Mouse (Mus musculus) heart, adult 18-20 months (tissue): Measurements from ENCODE around the gene Tmprss6. TPM values are rescaled to one million over a fixed set of nuclear protein-coding genes. Genes with fewer than 3 reads are reported as not detected.
A peak's percentile ranks its signal among the peaks of the same experiment; 100 is the strongest.

Experiments
- DNase-seq, 2 experiments: peaks; one replicate each; pipeline ENCODE4 v3.0.0; 2021 to 2022; ENCODE audit warnings: mixed read lengths in 1 of 2
- total RNA-seq, 2 experiments: library from RNA; stranded (reverse); gene quantifications; 2 replicates each; pipeline ENCODE4 v1.2.3; 2021

Gene Tmprss6
- total RNA-seq, 2 experiments from 2014 or later = not detected

DNA sequence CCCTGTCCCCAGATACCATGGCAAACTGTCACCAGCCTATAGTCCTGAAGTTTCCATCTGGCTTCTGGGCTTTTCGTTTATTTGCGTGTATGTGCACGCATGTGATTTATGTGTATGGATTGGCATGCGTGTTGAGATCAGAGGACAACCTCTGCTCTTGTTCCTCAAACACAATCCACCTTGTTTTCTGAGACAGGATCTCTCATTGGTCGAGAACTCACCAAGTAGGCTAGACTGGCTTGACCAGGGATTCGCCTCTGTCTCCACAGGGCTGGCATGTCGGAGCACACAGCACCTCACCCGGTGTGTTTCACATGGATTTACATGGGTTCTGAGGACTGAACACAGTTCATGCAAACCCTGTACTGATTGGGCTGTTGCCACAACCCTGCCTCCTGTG lies 54.3 kb downstream of the Tmprss6 start:
- DNase-seq = no peak

DNA sequence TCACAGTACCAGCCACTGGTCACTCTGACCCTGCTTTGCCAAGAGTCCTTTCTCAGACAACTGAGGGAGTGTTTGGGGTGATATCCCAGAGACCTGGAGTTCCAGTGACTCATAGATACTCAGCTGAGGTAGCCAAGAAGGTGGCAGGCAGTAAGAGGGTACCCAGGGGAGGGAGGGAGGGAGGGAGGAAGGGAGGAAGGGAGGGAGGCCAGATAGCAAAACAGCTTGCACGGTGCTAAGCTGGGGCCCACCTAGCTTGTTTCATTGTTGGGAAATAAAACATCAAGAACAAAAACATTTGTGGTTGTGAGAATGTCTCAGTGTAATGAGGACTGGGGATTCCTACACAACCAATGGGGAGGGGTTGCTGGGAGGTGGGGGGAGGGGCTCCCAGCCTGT lies 54.7 kb downstream of the Tmprss6 start:
- no peak for DNase-seq

DNA sequence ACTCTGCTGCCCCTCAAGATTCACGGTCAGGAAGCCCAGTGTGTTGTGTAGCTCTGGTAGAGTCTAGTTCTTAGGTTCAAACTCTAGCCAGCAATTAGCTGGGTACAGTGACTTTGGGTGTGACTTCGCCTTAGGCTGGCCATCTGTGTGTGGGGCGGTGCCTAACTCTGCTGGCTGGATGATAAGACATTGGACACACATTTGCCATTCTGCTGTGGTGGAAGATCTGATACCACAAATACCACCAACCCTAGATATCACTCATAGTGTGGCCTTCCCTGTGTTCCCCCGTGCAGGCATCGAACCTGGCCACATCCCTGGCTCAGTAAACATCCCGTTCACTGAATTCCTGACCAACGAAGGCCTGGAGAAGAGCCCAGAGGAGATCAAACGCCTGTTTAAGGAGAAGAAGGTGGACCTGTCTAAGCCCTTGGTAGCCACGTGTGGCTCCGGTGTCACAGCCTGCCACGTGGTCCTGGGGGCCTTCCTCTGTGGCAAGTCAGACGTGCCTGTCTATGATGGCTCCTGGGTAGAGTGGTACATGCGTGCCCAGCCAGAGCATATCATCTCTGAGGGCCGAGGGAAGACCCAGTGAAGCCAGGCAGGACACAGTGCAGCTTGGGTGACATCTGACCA lies 55.2 kb downstream of the Tmprss6 start:
- DNase-seq = no peak

DNA sequence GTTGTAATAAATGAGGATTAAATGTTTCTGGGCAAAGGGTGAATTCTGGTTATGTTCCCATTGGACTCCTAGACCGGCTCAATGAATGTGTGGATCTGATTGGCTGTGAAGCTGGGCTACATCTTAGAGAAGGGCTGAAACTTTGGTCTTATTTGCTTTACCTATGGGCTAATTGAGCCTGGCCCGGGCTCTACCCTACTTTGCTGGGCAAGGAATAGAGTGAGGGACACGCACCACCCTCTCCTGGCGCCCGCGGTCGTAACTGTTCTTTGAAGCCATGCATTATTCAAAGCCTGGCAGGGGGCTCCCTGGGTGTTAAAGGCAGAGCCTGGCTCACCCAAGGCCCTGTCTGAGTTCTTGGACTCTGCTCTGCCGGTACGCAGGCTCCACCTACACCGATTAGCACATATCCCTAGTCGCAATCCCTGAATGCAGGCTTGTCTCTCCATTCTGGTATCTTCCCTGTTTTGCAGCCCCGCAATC lies 58.8 kb downstream of the Tmprss6 start:
- DNase-seq = no peak

DNA sequence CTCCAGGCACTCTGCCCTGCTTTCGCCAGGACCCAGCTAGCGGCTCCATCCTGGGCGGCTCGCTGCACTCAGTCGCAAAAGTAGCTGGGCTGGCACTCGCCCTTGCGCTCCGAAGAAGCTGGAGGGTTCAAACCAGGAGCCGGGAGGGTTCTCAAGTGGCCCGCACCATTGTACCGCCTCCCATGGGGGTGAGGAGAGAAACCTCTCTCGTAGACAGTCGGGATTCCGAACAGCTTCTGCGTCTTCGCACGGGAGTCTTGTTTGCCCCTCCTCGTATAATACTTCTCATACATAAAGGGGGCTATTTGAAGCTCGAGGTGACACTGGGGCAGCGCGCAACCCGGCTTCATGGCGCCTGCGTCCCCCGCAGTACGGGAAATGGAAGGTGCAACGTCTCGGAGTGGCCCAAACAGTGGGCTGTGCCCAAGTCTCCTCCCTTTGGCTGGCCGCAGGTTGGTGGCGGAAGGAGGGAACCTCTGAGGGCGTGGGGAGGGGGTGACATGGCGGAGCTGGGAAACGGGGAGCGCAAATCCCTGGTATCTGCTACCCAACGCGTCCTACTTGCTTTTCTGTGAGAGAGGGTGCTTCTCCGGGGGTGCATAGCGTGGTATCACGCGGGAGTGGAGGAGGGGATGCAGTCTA lies 62.0 kb downstream of the Tmprss6 start, which contains the start of gene Mpst:
TSS of gene Mpst (plus strand) at position 124 of the 642 bp plus-strand sequence.
- peak; percentile 95 to 96 for DNase-seq

DNA sequence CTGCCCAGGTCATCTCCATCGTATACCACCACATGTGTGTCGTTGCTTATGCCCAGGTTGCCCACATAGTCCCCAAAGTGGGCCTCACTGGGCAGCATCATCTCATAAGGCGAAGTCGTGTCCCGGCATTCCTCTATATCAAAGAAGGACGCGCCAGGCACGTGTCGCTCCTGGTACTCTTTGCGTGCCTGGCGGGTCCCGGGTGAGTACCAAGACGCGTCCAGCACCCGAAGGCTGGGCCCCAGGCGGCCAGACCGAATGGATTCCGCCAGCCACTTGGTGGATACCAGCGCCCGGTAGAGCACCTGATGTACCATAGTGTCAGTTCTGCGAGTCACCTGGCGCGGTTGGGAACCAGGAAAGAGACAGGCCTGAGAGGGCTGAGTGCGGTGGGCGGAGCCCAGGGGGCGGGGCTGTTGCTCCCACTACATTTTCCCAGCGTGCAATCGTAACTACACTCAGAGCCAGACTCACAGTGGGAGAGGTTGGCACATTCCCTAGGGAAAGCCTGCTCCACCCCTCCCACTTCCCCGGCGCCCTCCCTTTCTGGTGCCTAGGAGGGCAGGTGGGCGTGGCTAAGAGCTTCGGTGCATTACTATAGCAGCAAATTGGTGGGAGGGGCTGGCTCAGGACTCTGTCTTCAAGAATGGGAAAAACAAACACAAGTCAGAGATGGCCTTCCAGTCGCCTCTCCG lies 62.8 kb downstream of the Tmprss6 start, which contains the start of gene Tst:
TSS of gene Tst (minus strand) at position 391 of the 695 bp plus-strand sequence.
- DNase-seq = peak; percentile 90 to 93

DNA sequence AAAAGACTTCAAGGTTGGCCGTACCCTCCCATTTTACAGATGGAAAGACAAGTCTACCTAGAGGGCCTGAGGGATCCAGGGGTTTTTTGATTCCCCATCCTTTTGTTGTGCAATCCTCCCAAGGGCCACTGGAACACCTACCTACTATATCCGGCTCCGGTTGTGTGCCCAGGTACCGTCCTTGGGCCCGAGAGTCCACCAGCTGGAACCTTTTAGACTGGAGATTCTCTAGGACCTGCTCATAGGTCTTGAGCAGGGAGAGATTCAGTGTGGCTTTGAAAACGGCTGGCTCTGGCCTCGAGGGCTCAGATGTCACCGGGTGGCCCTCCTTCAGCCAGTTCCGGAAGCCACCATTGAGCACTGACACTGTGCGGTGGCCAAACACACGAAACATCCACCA lies 63.3 kb downstream of the Tmprss6 start:
- no peak for DNase-seq

DNA sequence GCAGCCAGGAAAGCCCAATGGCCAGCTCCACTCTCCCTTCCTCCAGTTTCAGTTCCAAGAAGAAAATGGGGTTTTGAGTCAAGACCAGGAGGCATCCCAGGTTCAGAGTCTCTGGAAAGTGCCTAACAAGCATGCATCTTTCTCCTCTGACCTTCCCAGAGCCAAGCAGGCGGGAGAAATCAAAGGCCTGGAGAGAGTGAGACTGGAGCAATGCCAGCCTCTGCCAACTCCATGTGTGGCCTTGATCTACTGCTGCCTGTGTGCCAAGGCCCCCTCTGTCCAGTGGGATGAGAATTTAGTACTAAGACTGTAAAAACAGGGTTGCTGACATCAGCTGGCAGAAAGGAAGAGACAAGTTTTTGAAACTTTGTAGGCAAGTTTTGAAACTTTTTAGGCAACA lies 64.5 kb downstream of the Tmprss6 start:
- peak; percentile 60 to 64 for DNase-seq

DNA sequence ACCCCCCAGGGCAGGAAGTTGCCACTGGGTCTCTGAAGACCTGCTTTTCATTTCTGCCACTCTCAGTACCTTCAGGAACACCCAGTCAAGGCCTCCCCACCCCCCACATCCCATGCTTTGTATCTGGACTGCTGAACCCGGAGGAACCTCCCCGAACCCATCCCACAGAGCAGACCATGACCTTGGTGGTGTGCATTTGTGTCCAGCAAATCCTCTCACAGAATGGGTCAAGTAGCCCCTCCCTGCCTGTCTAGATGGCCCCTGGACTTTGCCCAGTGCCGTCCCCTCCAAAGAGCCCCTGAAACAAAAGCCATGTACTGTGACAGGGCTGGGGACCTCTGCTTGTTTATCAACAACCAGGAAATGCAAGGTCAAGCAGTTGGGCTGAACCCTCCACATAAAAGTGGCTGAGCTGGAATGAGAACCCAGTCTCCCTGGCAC lies 65.1 kb downstream of the Tmprss6 start:
- peak in 1 of 2 experiments; percentile 29 for DNase-seq

DNA sequence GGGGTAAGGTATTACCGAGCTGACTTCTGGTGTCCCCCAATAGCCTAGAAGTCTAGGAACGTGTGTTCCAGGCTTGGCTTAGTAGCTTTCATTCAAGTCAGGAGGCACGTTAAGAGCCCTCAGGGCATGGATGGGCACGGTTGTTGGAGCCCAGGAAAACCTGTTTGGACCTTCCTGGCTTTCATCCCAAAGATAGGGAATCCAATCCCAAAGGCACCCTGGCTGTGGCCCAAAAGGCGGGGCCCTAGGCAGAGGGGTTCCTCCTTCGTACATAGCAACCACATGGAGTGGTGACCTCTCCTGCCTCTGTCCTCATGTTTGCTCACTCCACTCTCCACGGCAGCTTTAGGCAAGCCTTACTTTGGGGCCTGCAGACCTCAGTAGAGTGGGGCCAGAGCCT lies 66.0 kb downstream of the Tmprss6 start:
- DNase-seq = peak; percentile 39 to 42

DNA sequence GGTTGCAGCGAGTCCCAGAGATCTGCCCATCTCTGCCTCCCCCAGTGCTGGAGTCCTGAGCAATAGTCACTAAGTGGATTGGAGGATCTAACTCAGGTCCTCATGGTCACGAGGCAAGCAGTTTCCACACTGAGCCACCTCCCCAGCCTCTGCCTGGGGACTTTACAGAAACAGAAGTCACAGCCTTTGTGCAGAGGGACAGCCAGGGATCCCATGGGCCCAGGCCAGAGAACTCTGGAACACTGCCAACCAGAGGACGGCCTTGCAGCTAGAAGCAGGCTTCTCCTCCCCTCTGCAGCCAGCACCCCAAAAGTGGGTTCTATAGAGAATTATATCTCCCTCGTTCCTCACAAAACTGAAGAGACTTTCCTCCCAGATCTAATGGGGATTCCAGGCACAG lies 66.5 kb downstream of the Tmprss6 start:
- DNase-seq = peak; percentile 85 to 86

DNA sequence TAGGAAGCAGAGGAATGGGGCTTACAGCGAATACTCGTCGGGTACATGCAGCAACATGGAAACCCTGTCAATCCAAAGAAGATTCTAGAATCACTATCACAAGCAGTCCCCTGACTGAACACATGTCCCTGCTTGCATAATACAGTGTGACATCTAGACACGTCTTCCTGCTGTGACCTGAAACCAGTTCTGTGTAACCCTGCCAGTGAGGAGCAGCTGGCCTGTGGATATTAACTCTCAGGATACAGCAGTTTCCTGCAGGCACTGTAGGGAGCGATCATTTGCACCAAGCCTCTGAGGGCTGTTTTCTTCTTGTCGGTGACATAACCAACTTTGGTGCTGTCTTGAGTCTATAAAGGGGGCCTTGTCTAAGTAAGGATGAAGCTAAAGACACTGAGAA lies 67.1 kb downstream of the Tmprss6 start:
- DNase-seq = no peak

DNA sequence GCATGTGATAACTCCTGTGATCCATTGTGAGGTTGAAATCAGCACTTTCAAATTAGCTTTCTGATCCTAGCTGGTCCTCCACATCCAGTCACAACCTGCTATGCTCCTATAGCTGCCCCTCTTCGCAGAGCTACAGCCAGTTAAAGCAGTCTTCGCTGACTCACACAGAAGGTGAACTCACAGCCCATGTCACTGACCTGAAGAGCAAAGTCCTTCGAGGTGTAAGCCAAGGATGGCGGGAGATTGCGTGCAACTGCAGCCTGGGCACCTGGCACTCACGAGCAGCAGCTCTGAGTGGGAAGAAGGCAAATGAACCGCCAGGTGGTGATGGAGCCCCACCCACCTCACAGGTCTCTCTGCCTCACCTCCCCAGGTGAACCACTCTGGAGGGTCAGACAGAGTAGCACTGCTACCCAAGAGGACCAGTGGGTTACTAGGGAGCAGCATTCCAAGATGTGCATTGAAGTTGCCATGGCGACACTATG lies 72.9 kb downstream of the Tmprss6 start, which contains the start of gene Tex33:
TSS of gene Tex33 (minus strand) at position 435 of the 485 bp plus-strand sequence.
- DNase-seq = no peak

DNA sequence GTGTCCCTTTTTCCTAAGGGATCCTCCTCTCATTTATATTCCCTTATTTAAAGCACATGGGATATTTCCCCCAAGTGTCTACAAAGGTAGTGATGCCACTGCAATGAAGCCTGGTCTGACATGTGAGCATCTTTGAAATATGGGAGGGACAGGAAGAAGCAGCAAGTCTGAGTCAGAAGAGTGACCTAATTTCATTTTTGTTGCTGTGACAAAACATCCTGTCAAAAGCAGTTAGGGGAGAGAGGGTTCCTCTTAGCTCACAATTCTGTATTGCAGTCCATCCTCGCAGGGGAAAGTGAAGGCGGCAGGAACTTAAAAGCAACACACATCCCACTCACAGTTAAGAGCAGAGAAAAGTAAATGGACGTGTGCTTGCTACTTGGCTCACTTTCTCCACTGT lies 77.6 kb downstream of the Tmprss6 start:
- DNase-seq = no peak

Other genes with a start within 250 kb of the Tmprss6 start
- 1 to 10 TPM; 2.0 to 2.8 TPM for gene Ncf4, start 223.8 kb downstream of the Tmprss6 start, total RNA-seq
- gene Csf2rb2, start 162.9 kb downstream of the Tmprss6 start, total RNA-seq = 1 to 10 TPM in 1 of 2 experiments, under 1 TPM in 1; 0.37 to 2.5 TPM
- gene Csf2rb, start 142.9 kb downstream of the Tmprss6 start, total RNA-seq = 1 to 10 TPM in 1 of 2 experiments, under 1 TPM in 1; 0.87 to 5.0 TPM
- not detected for gene Tex33, start 72.7 kb downstream of the Tmprss6 start, total RNA-seq
- gene Tst, start 62.7 kb downstream of the Tmprss6 start, total RNA-seq = 10 to 100 TPM; 21.5 to 28.3 TPM
- 10 to 100 TPM; 47.9 to 49.0 TPM for gene Mpst, start 62.2 kb downstream of the Tmprss6 start, total RNA-seq
- 10 to 100 TPM; 22.5 to 23.7 TPM for gene Kctd17, start 40.1 kb downstream of the Tmprss6 start, total RNA-seq
- gene Il2rb, start 26.6 kb upstream of the Tmprss6 start, total RNA-seq = 1 to 10 TPM in 1 of 2 experiments, under 1 TPM in 1; 0.55 to 2.4 TPM
- 1 to 10 TPM; 7.8 to 7.9 TPM for gene C1qtnf6, start 62.8 kb upstream of the Tmprss6 start, total RNA-seq
- gene Sstr3, start 76.1 kb upstream of the Tmprss6 start, total RNA-seq = not detected
- 10 to 100 TPM in 1 of 2 experiments, 1 to 10 TPM in 1; 2.2 to 19.1 TPM for gene Rac2, start 104.1 kb upstream of the Tmprss6 start, total RNA-seq
- gene Cyth4, start 128.4 kb upstream of the Tmprss6 start, total RNA-seq = 1 to 10 TPM; 3.8 to 6.3 TPM